Mouse (Mus musculus) kidney, postnatal 25 days (tissue): ENCODE results near the gene Prf1.
A peak's percentile ranks its signal among the peaks of the same experiment; 100 is the strongest.

Experiments used
- DNase-seq, 2 experiments: peaks; one replicate each; pipeline ENCODE4 v3.0.0; 2021; ENCODE audit warnings: mixed read lengths in 2 of 2

Prf1 gene

DNA sequence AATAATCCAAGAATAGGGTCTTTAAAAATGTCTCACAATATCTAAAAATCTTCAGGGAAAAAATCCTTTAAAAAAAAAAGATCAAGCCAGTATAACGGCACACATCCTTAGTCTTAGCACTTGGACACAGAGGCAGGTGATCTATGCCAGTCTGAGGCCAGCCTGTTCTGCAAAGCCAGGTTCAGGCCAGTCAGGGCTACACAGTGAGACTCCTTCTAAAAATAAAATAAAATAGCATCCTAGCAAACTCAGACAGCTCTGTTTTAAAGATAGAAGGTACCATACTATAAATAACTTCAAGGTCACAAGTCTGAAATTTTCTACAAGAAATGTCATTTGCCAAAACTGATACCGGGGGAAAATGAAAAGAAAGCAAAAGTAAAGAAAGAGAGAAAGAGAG is 7.6 kb upstream of the Prf1 start:
- DNase-seq, result no peak

DNA sequence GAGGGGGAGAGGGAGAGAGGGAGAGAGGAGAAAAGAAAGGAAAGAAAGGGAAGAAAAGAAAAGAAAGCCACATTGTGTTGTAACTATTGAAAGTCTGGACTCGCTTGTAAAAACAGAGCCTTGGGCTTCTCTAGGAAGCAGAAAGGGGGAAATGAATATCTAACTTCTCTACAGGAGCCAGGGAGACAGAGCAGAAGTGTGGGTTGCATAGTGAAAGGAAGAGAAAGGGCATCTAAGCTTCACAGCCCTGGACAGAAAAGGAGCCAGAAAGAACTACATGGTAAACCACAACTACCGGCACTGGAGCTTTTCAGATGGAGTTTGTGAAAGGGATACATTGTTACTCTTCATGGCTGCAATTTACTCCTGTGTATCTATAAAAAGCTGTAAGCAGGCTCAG is 7.2 kb upstream of the Prf1 start:
- DNase-seq, result no peak

DNA sequence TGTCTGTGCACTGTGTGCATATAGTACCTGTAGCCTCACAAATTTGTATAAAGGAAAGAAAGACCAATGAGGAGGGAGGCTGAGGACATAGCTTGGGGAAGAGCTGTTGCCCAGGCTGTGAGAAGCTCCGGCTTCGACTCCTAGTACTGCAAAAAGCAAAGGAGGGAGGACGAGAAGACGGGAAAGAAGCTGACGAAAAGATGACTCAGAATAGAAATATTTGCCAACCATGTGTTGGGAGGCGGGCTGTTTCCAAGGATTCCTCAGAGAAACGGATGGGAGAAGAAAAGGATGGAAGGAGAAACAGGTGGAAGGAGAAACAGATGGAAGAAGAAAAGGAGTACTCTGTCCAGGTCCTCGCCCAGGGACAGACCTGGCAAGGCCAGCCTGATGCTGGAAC is 3.4 kb upstream of the Prf1 start:
- no peak for DNase-seq

DNA sequence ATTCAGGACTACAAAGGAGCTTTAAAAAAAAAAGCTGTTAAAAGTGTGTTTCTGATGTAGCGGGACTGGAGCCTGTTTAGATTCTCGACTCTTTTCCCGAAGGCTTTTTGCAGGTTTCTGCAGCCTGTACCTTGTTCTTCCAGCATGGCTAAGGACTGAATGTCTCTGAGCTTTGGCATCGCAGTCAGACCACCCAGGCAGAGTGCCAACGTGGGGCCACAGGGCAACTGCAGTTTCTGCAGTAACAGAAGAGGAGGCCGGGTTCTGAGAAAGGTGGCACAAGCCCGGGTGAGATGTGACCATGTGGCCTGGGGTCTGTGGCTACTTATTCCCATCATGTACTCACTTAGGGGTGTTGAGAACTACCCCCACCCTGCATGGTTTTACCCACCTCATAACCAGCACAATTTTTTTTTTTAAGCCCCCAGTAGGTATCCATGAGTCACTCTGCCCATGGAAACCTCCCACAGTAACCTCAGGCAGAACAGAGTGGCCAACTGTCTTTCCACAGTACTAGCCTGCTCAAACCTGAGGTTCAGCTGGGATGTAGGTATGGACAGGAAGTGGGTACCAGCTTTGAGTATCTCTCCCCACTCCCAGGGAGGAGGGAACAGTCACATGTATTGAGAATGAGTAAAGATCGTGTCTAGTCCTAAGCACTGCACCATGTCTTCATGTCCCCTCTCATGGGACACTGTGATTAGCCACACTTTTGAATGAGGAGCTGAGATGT is 754 bp upstream of the Prf1 start:
- no peak for DNase-seq

DNA sequence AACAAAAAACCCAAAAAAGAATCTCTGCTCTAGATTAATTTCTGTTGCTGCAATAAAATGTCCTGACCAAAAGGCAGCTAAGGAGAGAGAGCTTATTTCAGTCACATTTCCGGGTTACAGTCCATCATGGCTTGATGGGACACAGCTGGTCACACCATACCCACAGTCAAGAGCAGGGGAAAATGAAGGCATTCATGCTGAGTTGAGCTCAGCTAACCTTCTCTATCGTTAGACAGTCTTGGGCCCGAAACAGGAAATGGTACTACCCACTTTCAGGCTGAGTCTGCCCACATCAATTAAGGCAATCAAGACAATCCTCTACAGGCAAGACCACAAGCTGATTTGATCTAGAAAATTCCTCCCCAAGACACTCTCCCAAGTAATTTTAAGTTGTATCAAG is 3.4 kb downstream of the Prf1 start:
- peak in 1 of 2 experiments; percentile 50 for DNase-seq

DNA sequence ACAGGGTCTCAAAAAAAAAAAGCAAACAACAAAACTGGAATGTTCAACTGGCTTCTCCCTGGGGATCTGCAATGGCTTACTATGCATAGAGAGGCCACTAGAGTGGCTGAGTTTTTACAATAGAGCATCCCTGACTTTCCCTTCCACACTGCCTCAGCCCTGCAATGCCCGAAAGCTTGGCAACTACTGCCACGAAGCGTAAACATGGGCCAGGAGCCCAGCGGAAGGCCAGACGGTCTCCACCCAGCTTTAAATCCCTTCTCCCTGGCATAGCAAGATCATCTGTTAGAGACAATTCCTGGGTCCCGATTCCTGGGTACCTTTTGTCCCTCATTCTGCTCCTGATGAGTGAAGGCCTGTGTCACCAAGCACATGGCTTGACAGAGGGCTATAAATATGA is 6.4 kb downstream of the Prf1 start:
- no peak for DNase-seq

GRCm38 (mm10) chr10:61305928-61306590 is 8.4 kb downstream of the Prf1 start:
- no peak for DNase-seq

- peak; percentile 24 to 65 for DNase-seq
Observed at GRCm38 (mm10) chr10:61308706-61309320, 11.2 kb downstream of the Prf1 start.

- peak in 1 of 2 experiments; percentile 50 for DNase-seq
Observed at GRCm38 (mm10) chr10:61312159-61312558, 14.5 kb downstream of the Prf1 start.

- peak; percentile 39 to 59 for DNase-seq
Observed at GRCm38 (mm10) chr10:61312754-61313153, 15.1 kb downstream of the Prf1 start.

DNA sequence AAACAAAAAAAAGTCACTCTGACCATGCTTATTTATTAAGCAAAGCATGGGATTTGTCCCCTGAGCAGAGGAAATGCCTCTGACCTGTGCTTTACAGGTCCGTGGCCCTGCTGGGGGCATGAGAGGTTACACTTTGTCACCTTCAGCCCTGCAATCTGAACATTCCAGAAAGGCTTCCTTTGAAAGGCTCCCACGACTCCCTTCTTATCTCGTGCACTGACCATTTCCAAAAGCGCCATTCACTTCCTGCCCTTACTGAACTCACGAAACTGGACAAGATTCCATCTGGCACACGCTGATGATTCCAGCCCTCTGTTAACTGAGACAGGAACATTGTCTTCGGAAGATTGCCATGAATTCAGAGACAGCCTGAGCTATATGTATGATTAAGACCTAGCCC is 16.1 kb downstream of the Prf1 start:
- peak; percentile 6 to 46 for DNase-seq

GRCm38 (mm10) chr10:61315324-61315880 is 17.8 kb downstream of the Prf1 start:
- DNase-seq, result no peak

GRCm38 (mm10) chr10:61318527-61318926 is 20.9 kb downstream of the Prf1 start:
- DNase-seq, result no peak

DNA sequence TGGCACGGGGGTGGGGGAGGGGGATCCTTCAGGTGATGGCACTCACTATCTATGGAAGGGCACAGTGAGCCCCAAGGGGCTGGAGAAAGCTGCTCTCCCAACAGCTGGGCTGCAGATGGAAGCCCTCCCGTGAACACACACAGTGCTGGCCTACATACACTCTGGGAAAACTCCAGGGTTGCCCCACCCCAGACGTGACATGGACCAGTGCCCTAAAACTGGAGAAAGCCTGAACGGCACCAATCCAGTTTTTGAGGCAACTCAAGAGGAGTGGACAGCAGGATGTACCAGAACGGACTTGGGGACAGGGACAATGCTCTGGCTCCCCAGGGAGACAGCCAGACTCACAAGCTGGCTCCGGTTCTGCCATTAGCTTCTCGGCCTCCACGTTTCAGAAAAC is 27.1 kb downstream of the Prf1 start:
- no peak for DNase-seq

DNA sequence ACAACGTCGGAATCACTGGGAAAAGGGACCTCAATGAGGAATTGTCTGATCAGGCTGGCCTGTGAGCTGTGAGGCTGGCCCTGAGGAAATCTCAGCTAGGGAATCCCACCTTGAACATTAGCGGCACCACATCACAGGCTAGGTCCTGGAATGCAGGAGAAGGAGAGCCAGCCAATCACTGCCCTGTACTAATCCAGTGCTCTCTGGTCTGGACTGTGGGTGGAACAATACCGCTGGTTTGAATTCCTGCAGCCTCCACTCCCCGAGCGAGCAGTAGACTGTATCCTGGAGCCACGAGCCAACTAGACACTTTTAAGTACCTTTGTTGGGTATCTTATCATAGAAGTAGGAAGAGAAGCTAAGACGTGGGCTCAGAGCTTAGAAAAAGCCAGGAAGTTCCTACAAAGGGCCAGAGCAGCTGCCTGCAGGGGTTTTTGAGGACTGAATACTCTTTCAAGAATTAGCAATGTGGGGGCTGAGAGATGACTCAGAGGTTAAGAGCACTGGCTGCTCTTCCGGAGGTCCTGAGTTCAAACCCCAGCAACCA is 28.2 kb downstream of the Prf1 start:
- no peak for DNase-seq

- DNase-seq, result no peak
Observed at GRCm38 (mm10) chr10:61327545-61327944, 29.9 kb downstream of the Prf1 start.

DNA sequence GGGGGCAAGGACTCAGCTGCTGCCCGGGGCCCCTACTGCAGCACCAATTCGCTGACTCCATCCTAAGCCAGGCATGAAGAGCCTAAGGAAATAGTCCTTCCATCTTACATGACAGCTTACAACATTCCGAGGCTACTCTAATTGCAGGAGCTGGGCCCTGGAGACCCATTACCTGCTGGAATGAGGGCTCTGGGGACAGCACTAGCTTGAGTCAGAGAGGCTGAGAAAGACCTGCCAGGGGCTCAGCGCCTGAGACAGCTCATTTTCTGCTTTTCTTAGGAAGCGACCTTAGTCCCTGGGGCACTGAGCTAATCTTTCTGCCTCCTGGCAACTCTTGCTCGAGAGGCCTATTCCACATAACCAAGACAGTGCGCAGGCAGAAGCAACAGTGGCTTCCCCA is 31.3 kb downstream of the Prf1 start:
- no peak for DNase-seq

DNA sequence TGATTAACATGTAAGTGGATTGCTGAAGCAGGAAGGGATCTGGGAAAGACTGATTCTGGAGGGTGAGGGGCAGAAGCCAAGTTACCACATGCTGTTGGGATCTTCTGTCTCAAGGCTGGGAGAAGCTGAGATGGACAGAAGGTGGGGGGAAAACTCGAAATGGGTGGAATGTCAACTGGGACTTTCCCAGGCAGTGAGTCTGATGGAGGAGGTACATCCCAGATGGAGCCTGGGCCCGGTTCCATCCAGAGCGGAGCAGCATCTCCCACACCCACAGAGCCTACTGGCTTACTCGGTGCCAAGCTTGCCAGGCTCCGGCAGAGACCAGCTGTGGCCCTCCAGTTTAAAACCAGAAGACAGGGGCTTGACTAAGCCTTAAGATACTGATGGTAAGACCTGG is 33.4 kb downstream of the Prf1 start:
- no peak for DNase-seq

GRCm38 (mm10) chr10:61334545-61334944 is 36.9 kb downstream of the Prf1 start:
- DNase-seq, result no peak

- DNase-seq, result peak; percentile 76 to 94
Observed at GRCm38 (mm10) chr10:61336137-61336536, 38.5 kb downstream of the Prf1 start.

- DNase-seq, result no peak
Observed at GRCm38 (mm10) chr10:61336592-61336991, 39.0 kb downstream of the Prf1 start.

DNA sequence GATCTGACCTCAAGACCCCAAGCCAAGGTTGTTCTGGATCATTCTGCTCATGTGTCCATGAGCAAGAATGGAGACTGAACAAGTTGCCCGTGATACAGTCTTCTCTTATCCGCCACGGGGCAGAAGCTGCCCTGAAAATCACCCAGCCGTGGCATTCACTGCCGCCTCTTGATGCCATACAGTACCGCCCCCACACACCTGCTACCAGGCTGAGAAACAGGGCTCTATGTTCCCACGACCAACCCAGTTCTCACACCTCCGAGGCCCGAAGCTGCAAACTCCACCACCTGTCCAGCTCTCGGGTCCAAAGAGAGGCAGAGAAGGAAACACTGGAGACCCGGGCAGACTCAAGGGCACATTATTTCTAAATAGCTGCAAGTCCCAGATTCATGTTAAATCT is 40.0 kb downstream of the Prf1 start:
- DNase-seq, result no peak

- DNase-seq, result no peak
Observed at GRCm38 (mm10) chr10:61339216-61339615, 41.6 kb downstream of the Prf1 start.

DNA sequence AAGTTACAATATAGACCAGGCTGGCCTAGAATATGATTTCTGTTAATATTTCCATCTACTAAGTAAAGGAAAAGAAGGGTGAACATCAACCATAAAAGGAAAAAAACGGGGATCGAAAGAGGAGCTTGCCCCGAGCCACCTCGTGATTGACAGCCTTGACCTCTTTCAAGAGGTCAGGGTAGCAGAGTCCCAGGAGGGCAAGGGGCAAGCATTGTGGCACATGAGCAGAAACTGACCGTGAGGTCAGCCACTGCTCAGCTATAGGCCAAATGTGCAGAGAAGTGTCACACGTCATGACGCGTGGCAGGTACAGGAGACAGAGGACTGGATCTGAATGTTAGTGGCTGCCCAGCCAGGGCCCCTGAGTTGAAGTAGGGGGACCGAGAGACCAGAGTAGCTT is 42.6 kb downstream of the Prf1 start:
- no peak for DNase-seq
